Comparison of ENCODE assay signal across 8 mouse cellular contexts in genomic region chr19:57239176-57239784, GRCm38 (mm10).
DNase-seq lines count a peak whose midpoint lies in the region; ATAC-seq and TF ChIP-seq lines count a peak whose summit lies in the region.

No protein-coding gene starts in this region.

- peak; percentile 84 to 88 for DNase-seq in heart, adult 18-20 months
- peak; percentile 91 for DNase-seq in cerebellum, adult 9-11 months
- peak; percentile 75 for DNase-seq in heart, adult 8-10 months (ENCODE audit: low spot score)
- DNase-seq in layer of hippocampus, adult 2 months (ENCODE audit: low spot score in 2 of 2), result peak; percentile 45 to 60
- no peak for DNase-seq in thymus, postnatal 10 days (ENCODE audit: low spot score in 2 of 2)

- no peak overlapping the region for H3ac ChIP-seq in myocyte (ENCODE audit: control insufficient read depth, insufficient read length)

- no peak overlapping the region for H3K9ac ChIP-seq in heart, embryonic 12.5 days

- H3K4me1 ChIP-seq in heart, embryonic 12.5 days (replicated peaks), result peaks cover 25% of the 10 kb centered on the region

- no peak overlapping the region for H3K27ac ChIP-seq in heart, embryonic 12.5 days (ENCODE audit: poor library complexity, severe bottlenecking)
- peak overlapping the region; percentile 69; the same call in 1 of the 2 replicates for H3K27ac ChIP-seq in layer of hippocampus, adult 2 months

- no peaks in the 10 kb centered on the region for H3K36me3 ChIP-seq in heart, embryonic 12.5 days
- no peaks in the 10 kb centered on the region for H3K36me3 ChIP-seq in myocyte (ENCODE audit: control insufficient read depth, insufficient read depth)

- peak; percentile 40 for TF ChIP-seq POLR2A in myocyte (IDR thresholded peaks at IDR 0.05; ENCODE audit: insufficient read length, low read depth)

- H3K79me2 ChIP-seq in myocyte (ENCODE audit: control insufficient read depth, insufficient read depth), result no peaks in the 10 kb centered on the region

- H3K4me3 ChIP-seq in heart, embryonic 12.5 days, result no peak overlapping the region
- no peak overlapping the region; the same call in 1 of the 2 replicates for H3K4me3 ChIP-seq in layer of hippocampus, adult 2 months
- H3K4me3 ChIP-seq in myocyte, result peak overlapping the region; percentile 25

- no peak overlapping the region for H3K4me2 ChIP-seq in heart, embryonic 12.5 days
- H3K4me2 ChIP-seq in myocyte (ENCODE audit: low read depth), result peak overlapping the region; percentile 74

- H3K27me3 ChIP-seq in heart, embryonic 12.5 days (replicated peaks), result no peaks in the 10 kb centered on the region
- no peaks in the 10 kb centered on the region for H3K27me3 ChIP-seq in myocyte (ENCODE audit: control insufficient read depth, insufficient read depth, insufficient read length)

- no peak for ATAC-seq in heart, embryonic 12.5 days (ENCODE audit: insufficient number of reproducible peaks, low FRiP score)
- no peak for ATAC-seq in megakaryocyte progenitor cell, adult 5-6 weeks (replicated peaks; ENCODE audit: poor library complexity)

- TF ChIP-seq CTCF in layer of hippocampus, adult 2 months (conservative IDR thresholded peaks at IDR 0.05), result no peak

- H3K9me3 ChIP-seq in heart, embryonic 12.5 days (replicated peaks), result 0 out of 2 replicates have a peak, but pooled peaks cover 3% of the 10 kb centered on the region

- 57% methylated on average over 11 of the region's 11 CpGs for WGBS in heart, embryonic 12.5 days

TF ChIP-seq in myocyte, 11 proteins besides CTCF, POLR2A, EP300 and RAD21:
- TF ChIP-seq CEBPB (IDR thresholded peaks at IDR 0.05; ENCODE audit: insufficient read depth, poor library complexity, severe bottlenecking) (peak; percentile 71; the same call in 1 of the 2 replicates), POLR2AphosphoS2 (IDR thresholded peaks at IDR 0.05; ENCODE audit: insufficient read length, low read depth) (no peak), MAX (IDR thresholded peaks at IDR 0.05; ENCODE audit: low read depth) (no peak), E2F4 (IDR thresholded peaks at IDR 0.05; ENCODE audit: insufficient read depth) (no peak), REST (IDR thresholded peaks at IDR 0.05; ENCODE audit: insufficient read depth, insufficient read length) (no peak), USF1 (IDR thresholded peaks at IDR 0.05; ENCODE audit: low read depth) (no peak), TCF3 (IDR thresholded peaks at IDR 0.05; ENCODE audit: insufficient read length, low read depth) (no peak), MYOG (IDR thresholded peaks at IDR 0.05; ENCODE audit: control insufficient read depth in 1 of 3, insufficient read depth in 1 of 3, insufficient read length in 2 of 3, low read depth in 2 of 3) (peak in 1 of 3 experiments; percentile 27), SRF (IDR thresholded peaks at IDR 0.05; ENCODE audit: control insufficient read depth, insufficient read length, low read depth) (no peak), MYOD1 (IDR thresholded peaks at IDR 0.05; ENCODE audit: control insufficient read depth in 1 of 3, insufficient read length in 2 of 3, low read depth in 2 of 3) (no peak), TCF12 (IDR thresholded peaks at IDR 0.05; ENCODE audit: insufficient read depth, poor library complexity, severe bottlenecking) (no peak)

Comparison
In these comparisons a context has a peak if more than half of its experiments do, and no peak if none do; other contexts are left out.
1. DNase-seq: peak in heart, adult 18-20 months (2 of 2), cerebellum, adult 9-11 months (single experiment), heart, adult 8-10 months (single experiment) and layer of hippocampus, adult 2 months (2 of 2); none in thymus, postnatal 10 days (0 of 2).